Mouse (Mus musculus): ENCODE data around the gene Cox17.
A peak's percentile ranks its signal among the peaks of the same experiment; 100 is the strongest.

DNA sequence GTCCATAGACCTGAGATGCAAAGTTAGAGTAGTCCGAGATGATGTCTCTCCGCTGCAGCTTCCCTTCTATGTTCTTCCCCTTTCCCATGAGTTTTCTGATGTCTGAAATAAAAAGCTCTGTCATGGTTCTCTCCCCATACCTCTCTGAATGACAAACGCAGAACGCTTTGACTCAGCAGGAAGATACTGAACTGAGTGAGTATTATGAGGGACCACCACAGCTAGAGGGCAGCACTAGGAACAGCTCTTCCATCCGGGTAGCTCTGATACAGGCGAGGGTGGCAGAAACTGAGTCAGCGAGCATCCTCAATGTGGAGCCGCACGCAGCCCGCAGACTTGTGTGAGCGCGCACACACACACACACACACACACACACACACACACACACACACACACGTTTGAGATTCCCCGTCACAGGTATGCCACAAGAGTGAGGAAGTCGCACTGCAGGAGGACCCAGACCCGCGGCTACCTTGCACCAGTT is 25.3 kb upstream of the Cox17 start:
- TF ChIP-seq POLR2A (IDR thresholded peaks at IDR 0.05; ENCODE audit: control insufficient read depth, low read depth, low read length) (no peak), CTCF (IDR thresholded peaks at IDR 0.05; ENCODE audit: control insufficient read depth, insufficient read depth, insufficient replicate concordance, low read depth, low read length) (peak; percentile 46; the same call in 1 of the 2 replicates)

Data from testis, adult 2 months (tissue).